ENCODE assay signal across 14 mouse cellular contexts in genomic region chr16:24567562-24567961, GRCm38 (mm10).
"Had no signal": no experiment of that assay in that cellular context is flagged by ENCODE, and none has a peak within 500 bp of the region (broad histone marks: within the 10 kb centered on the region; RNA-seq: fewer than 3 reads in every experiment).

No protein-coding gene starts in this region.

- H3K27ac ChIP-seq: liver, embryonic 13.5 days; macrophage; neural tube, embryonic 13.5 days had no signal

- DNase-seq: left cerebral cortex, postnatal 4 days; liver, embryonic 13.5 days; lung, embryonic 14.5 days; lung, postnatal 14 days; midbrain, embryonic 14.5 days; retina, postnatal 1 day; thymus, adult 2 months; thymus, postnatal 14 days; thymus, postnatal 4 days had no signal

- H3K9ac ChIP-seq: limb, embryonic 13.5 days; liver, embryonic 13.5 days; lung, embryonic 14.5 days; neural tube, embryonic 13.5 days had no signal

- H3K4me2 ChIP-seq: limb, embryonic 13.5 days; liver, embryonic 13.5 days; lung, embryonic 14.5 days; neural tube, embryonic 13.5 days had no signal

- H3K9me3 ChIP-seq: limb, embryonic 13.5 days; liver, embryonic 13.5 days; neural tube, embryonic 13.5 days had no signal

- H3K27me3 ChIP-seq: limb, embryonic 13.5 days; liver, embryonic 13.5 days; neural tube, embryonic 13.5 days had no signal

- H3K36me3 ChIP-seq: limb, embryonic 13.5 days; liver, embryonic 13.5 days; neural tube, embryonic 13.5 days had no signal

- ATAC-seq: intestine, embryonic 16.5 days had no signal

- H3K4me3 ChIP-seq: limb, embryonic 13.5 days; liver, embryonic 13.5 days; myocyte; neural tube, embryonic 13.5 days had no signal
